Mouse (Mus musculus): ENCODE measurements around the gene Mtg1. TPM values are rescaled to one million over a fixed set of nuclear protein-coding genes. Genes with fewer than 3 reads are reported as not detected.

Gene Mtg1
- polyA plus RNA-seq, 1 experiment from 2014 or later, result 34.7 TPM

DNA sequence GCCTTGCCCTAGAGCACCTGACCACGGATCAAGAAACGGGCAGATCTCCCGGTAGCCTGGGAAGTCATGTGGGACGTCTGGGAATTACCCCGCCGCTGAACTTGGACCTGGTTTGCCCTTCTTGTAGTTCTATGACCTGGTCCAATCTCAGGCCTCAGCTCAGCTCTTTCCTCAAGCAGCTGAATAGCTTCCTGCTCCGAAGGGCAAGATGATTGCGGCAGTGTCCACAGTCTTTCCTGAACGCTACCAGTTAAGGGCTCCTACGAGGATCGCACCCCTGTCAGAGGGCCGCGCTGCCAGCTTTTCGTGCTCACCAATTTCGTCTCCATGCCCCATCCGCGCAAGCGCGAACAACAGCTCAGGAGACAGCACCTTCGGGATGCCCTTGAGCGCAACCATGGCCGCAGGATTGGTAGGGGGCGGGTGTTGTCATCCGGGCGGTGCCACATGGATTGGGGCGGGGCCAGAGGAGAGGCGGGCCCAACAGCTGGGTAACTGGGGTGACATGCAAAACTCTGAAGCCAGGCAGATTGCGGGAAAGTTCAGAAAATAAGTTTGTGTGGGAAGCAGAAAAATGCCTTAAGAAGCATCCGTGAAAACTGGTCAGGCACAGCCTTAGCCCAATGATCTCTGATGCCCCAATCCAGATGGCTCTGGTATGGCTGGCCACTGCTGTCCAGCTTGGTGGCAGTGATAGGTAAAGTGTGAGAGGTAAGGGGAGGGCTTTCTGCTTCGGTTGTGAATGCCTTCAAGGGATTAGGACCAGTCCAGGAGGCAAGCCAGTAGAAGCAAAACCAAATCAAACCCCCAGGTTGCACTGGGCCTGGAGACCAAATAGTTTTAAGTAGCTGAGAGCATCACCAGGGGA is 35.1 kb upstream of the Mtg1 start, which contains the start of gene Fuom:
TSS of gene Fuom (minus strand) at position 449 of the 868 bp plus-strand sequence.
- Histone ChIP-seq H3K4me1 (ENCODE audit: control insufficient read depth, insufficient read depth, low read length) (peaks cover 8% of the 10 kb centered on the region), H3K4me2 (ENCODE audit: low read length) (peak within 1 kb of the TSS; percentile 70), H3K36me3 (ENCODE audit: control insufficient read depth, insufficient read depth, low read length) (peaks cover 22% of the 10 kb centered on the region), H3K27ac (replicated peaks; ENCODE audit: low read depth, low read length) (no peak within 1 kb of the TSS), H3K27me3 (ENCODE audit: control insufficient read depth, insufficient read depth, low read length) (no peaks in the 10 kb centered on the region), H3K4me3 (replicated peaks; ENCODE audit: low read depth, low read length) (peak within 1 kb of the TSS; percentile 35), H3K9ac (replicated peaks; ENCODE audit: low read length) (peak within 1 kb of the TSS; percentile 60), H3K9me3 (ENCODE audit: control insufficient read depth, low read length) (no peaks in the 10 kb centered on the region)
- ATAC-seq (ENCODE audit: low FRiP score, low TSS enrichment), result peak; percentile 73; the same call in 1 of the 2 replicates
- under 1% methylated on average over 30 of the region's 30 CpGs for WGBS
- DNase-seq, result peak; percentile 80

DNA sequence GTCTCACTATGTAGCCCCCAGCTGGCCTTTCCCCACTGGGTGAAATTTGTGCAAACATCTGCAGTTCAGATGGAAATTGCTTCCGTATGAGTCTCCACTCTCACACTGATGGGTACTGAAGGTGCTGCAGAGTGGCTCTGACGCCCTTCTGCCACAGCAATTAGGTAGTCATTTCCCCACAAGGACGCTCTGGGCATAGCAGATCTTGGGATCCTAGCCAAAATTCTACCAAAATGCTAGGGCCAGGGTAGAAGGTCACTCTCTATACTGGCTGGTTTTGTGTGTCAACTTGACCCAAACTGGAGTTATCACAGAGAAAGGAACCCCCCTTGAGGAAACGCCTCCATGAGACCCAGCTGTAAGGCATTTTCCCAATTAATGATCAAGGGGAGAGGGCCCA is 33.4 kb upstream of the Mtg1 start:
- peaks cover 8% of the 10 kb centered on the region for H3K4me1 ChIP-seq (ENCODE audit: control insufficient read depth, insufficient read depth, low read length)
- no peak overlapping the region for H3K9ac ChIP-seq (replicated peaks; ENCODE audit: low read length)
- H3K9me3 ChIP-seq (ENCODE audit: control insufficient read depth, low read length), result no peaks in the 10 kb centered on the region
- H3K36me3 ChIP-seq (ENCODE audit: control insufficient read depth, insufficient read depth, low read length), result peaks cover 37% of the 10 kb centered on the region
- DNase-seq, result no peak
- H3K4me3 ChIP-seq (replicated peaks; ENCODE audit: low read depth, low read length), result no peak overlapping the region
- no peak overlapping the region for H3K4me2 ChIP-seq (ENCODE audit: low read length)
- no peak for ATAC-seq (ENCODE audit: low FRiP score, low TSS enrichment)
- H3K27me3 ChIP-seq (ENCODE audit: control insufficient read depth, insufficient read depth, low read length), result no peaks in the 10 kb centered on the region
- H3K27ac ChIP-seq (replicated peaks; ENCODE audit: low read depth, low read length), result no peak overlapping the region
- 90% methylated on average over 4 of the region's 4 CpGs for WGBS

- Histone ChIP-seq H3K4me3 (replicated peaks; ENCODE audit: low read depth, low read length) (no peak overlapping the region), H3K36me3 (ENCODE audit: control insufficient read depth, insufficient read depth, low read length) (peaks cover 58% of the 10 kb centered on the region), H3K4me2 (ENCODE audit: low read length) (no peak overlapping the region), H3K9ac (replicated peaks; ENCODE audit: low read length) (no peak overlapping the region), H3K27ac (replicated peaks; ENCODE audit: low read depth, low read length) (no peak overlapping the region), H3K9me3 (ENCODE audit: control insufficient read depth, low read length) (no peaks in the 10 kb centered on the region), H3K27me3 (ENCODE audit: control insufficient read depth, insufficient read depth, low read length) (no peaks in the 10 kb centered on the region), H3K4me1 (ENCODE audit: control insufficient read depth, insufficient read depth, low read length) (peaks cover 7% of the 10 kb centered on the region; the same call in 1 of the 2 replicates)
- ATAC-seq (ENCODE audit: low FRiP score, low TSS enrichment) (no peak), DNase-seq (no peak)
- 74% methylated on average over 3 of the region's 3 CpGs for WGBS
These were observed 25.4 kb upstream of the Mtg1 start for GRCm38 (mm10) chr7:140111943-140112342.

- Histone ChIP-seq H3K27ac (replicated peaks; ENCODE audit: low read depth, low read length) (peak within 1 kb of the TSS; percentile 83), H3K4me1 (ENCODE audit: control insufficient read depth, insufficient read depth, low read length) (peaks cover 11% of the 10 kb centered on the region; the same call in 1 of the 2 replicates), H3K27me3 (ENCODE audit: control insufficient read depth, insufficient read depth, low read length) (no peaks in the 10 kb centered on the region), H3K4me3 (replicated peaks; ENCODE audit: low read depth, low read length) (peak within 1 kb of the TSS; percentile 70), H3K9ac (replicated peaks; ENCODE audit: low read length) (peak within 1 kb of the TSS; percentile 93), H3K9me3 (ENCODE audit: control insufficient read depth, low read length) (no peaks in the 10 kb centered on the region), H3K4me2 (ENCODE audit: low read length) (peak within 1 kb of the TSS; percentile 80), H3K36me3 (ENCODE audit: control insufficient read depth, insufficient read depth, low read length) (peaks cover 22% of the 10 kb centered on the region)
- 5% methylated on average over 23 of the region's 23 CpGs for WGBS
- DNase-seq (peak; percentile 66), ATAC-seq (ENCODE audit: low FRiP score, low TSS enrichment) (peak; percentile 55)
These were observed 21.6 kb upstream of the Mtg1 start, which contains the start of gene Paox for GRCm38 (mm10) chr7:140115583-140116328. TSS of gene Paox (plus strand) at chr7:140115799.

DNA sequence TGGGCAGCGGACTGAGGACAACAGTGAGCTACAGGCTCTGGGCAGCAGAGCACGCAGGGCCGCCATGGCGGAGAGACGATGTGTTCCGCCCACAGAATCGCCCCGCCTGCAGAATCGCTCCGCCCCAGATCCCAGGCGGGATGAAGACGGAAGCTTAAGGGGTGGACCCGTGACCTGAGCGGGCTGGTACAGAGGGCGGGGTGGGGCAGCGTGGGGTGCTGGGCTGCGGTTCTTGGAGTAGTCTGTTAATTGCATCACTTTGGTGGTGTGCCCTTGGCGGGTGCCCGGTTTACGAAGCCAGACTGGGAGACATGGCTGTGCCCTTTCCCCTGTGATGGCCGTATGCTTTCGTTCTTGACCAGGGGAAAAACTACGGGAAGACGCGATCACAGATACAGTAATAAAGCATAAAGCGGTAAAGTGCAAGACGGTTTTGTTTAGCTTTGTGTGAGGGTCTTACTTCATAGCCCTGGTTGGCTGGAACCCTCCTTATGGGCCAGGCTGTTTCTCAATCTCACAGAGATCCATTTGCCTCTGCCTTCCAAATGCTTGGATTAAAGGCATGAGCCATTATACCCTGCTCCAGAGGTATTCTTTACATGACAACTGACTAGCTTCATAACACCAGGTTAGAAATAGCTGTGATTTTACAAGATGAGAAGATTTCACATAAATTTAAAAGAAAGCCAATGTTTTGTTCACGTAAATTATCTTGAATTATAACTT is 20.9 kb upstream of the Mtg1 start, which contains the start of gene Echs1:
TSS of gene Echs1 (minus strand) at position 148 of the 726 bp plus-strand sequence.
- 4% methylated on average over 28 of the region's 28 CpGs for WGBS
- peak; percentile 93 for ATAC-seq (ENCODE audit: low FRiP score, low TSS enrichment)

DNA sequence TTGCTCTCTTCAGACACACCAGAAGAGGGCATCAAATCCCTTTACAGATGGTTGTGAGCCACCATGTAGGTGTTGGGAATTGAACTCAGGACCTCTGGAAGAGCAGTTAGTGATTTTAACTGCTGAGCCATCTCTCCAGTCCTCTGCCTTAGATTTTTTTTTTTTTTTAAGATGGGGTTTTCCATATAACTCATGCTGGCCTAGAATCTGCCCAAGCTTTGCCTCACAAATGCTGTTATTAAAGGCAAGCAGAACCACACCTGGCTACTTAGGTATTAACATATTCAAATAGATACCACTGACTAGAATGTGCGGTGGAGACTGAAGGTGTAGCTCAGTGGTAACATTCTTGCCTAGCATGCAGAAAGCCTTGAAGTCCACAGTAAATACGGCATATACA is 16.9 kb upstream of the Mtg1 start:
- 89% methylated on average over 2 of the region's 2 CpGs for WGBS
- Histone ChIP-seq H3K4me3 (replicated peaks; ENCODE audit: low read depth, low read length) (no peak overlapping the region), H3K27me3 (ENCODE audit: control insufficient read depth, insufficient read depth, low read length) (no peaks in the 10 kb centered on the region), H3K27ac (replicated peaks; ENCODE audit: low read depth, low read length) (no peak overlapping the region), H3K9ac (replicated peaks; ENCODE audit: low read length) (no peak overlapping the region), H3K4me2 (ENCODE audit: low read length) (no peak overlapping the region), H3K36me3 (ENCODE audit: control insufficient read depth, insufficient read depth, low read length) (no peaks in the 10 kb centered on the region), H3K9me3 (ENCODE audit: control insufficient read depth, low read length) (no peaks in the 10 kb centered on the region), H3K4me1 (ENCODE audit: control insufficient read depth, insufficient read depth, low read length) (peaks cover 12% of the 10 kb centered on the region; the same call in 1 of the 2 replicates)
- DNase-seq (no peak), ATAC-seq (ENCODE audit: low FRiP score, low TSS enrichment) (no peak)

More for the DNA sequence above, 20.9 kb upstream of the Mtg1 start, which contains the start of gene Echs1:
- Histone ChIP-seq H3K9me3 (ENCODE audit: control insufficient read depth, low read length) (no peaks in the 10 kb centered on the region), H3K27ac (replicated peaks; ENCODE audit: low read depth, low read length) (peak within 1 kb of the TSS; percentile 83), H3K4me3 (replicated peaks; ENCODE audit: low read depth, low read length) (peak within 1 kb of the TSS; percentile 70), H3K4me2 (ENCODE audit: low read length) (peak within 1 kb of the TSS; percentile 80), H3K4me1 (ENCODE audit: control insufficient read depth, insufficient read depth, low read length) (peaks cover 11% of the 10 kb centered on the region; the same call in 1 of the 2 replicates), H3K9ac (replicated peaks; ENCODE audit: low read length) (peak within 1 kb of the TSS; percentile 93), H3K36me3 (ENCODE audit: control insufficient read depth, insufficient read depth, low read length) (peaks cover 15% of the 10 kb centered on the region), H3K27me3 (ENCODE audit: control insufficient read depth, insufficient read depth, low read length) (no peaks in the 10 kb centered on the region)
- DNase-seq, result peak; percentile 88

GRCm38 (mm10) chr7:140121338-140121910 is 15.9 kb upstream of the Mtg1 start:
- no peaks in the 10 kb centered on the region for H3K27me3 ChIP-seq (ENCODE audit: control insufficient read depth, insufficient read depth, low read length)
- DNase-seq (no peak), ATAC-seq (ENCODE audit: low FRiP score, low TSS enrichment) (no peak)
- H3K9me3 ChIP-seq (ENCODE audit: control insufficient read depth, low read length), result no peaks in the 10 kb centered on the region
- H3K4me1 ChIP-seq (ENCODE audit: control insufficient read depth, insufficient read depth, low read length), result peaks cover 13% of the 10 kb centered on the region; the same call in 1 of the 2 replicates
- H3K4me2 ChIP-seq (ENCODE audit: low read length), result no peak overlapping the region
- 79% methylated on average over 12 of the region's 13 CpGs for WGBS
- no peak overlapping the region for H3K27ac ChIP-seq (replicated peaks; ENCODE audit: low read depth, low read length)
- H3K9ac ChIP-seq (replicated peaks; ENCODE audit: low read length), result no peak overlapping the region
- no peak overlapping the region for H3K4me3 ChIP-seq (replicated peaks; ENCODE audit: low read depth, low read length)
- no peaks in the 10 kb centered on the region for H3K36me3 ChIP-seq (ENCODE audit: control insufficient read depth, insufficient read depth, low read length)

- Histone ChIP-seq H3K36me3 (ENCODE audit: control insufficient read depth, insufficient read depth, low read length) (no peaks in the 10 kb centered on the region), H3K4me3 (replicated peaks; ENCODE audit: low read depth, low read length) (no peak overlapping the region), H3K4me2 (ENCODE audit: low read length) (no peak overlapping the region), H3K9me3 (ENCODE audit: control insufficient read depth, low read length) (no peaks in the 10 kb centered on the region), H3K27ac (replicated peaks; ENCODE audit: low read depth, low read length) (no peak overlapping the region), H3K9ac (replicated peaks; ENCODE audit: low read length) (no peak overlapping the region), H3K4me1 (ENCODE audit: control insufficient read depth, insufficient read depth, low read length) (peaks cover 7% of the 10 kb centered on the region; the same call in 1 of the 2 replicates), H3K27me3 (ENCODE audit: control insufficient read depth, insufficient read depth, low read length) (no peaks in the 10 kb centered on the region)
- DNase-seq, result no peak
- 28% methylated on average over 4 of the region's 4 CpGs for WGBS
- no peak for ATAC-seq (ENCODE audit: low FRiP score, low TSS enrichment)
These were observed 14.6 kb upstream of the Mtg1 start for GRCm38 (mm10) chr7:140122765-140123164.

Data from midbrain, embryonic 14.5 days (tissue).